Mouse (Mus musculus): ENCODE results near the gene Ube2r2.

The Ube2r2 gene

GRCm38 (mm10) chr4:41118706-41119292 is 16.7 kb upstream of the Ube2r2 start:
- peak; percentile 50 to 63 for DNase-seq (ENCODE audit: low spot score in 2 of 2)

GRCm38 (mm10) chr4:41124180-41124951 is 11.2 kb upstream of the Ube2r2 start, which contains the start of gene Nol6:
Gene Nol6, minus strand, starts transcription at chr4:41124455.
- peak; percentile 97 for DNase-seq (ENCODE audit: low spot score in 2 of 2)

- peak; percentile 53 to 72 for DNase-seq (ENCODE audit: low spot score in 2 of 2)
Measured at GRCm38 (mm10) chr4:41129406-41129805, 6.1 kb upstream of the Ube2r2 start.

- no peak for DNase-seq (ENCODE audit: low spot score in 2 of 2)
Measured at GRCm38 (mm10) chr4:41129836-41130235, 5.7 kb upstream of the Ube2r2 start.

- no peak for DNase-seq (ENCODE audit: low spot score in 2 of 2)
Measured at GRCm38 (mm10) chr4:41132471-41132870, 3.1 kb upstream of the Ube2r2 start.

GRCm38 (mm10) chr4:41133529-41134291 is 1.8 kb upstream of the Ube2r2 start:
- no peak for DNase-seq (ENCODE audit: low spot score in 2 of 2)

- peak; percentile 41 to 56 for DNase-seq (ENCODE audit: low spot score in 2 of 2)
Measured at GRCm38 (mm10) chr4:41134935-41135710, 420 bp upstream of the Ube2r2 start.

GRCm38 (mm10) chr4:41136454-41136805 is 887 bp downstream of the Ube2r2 start:
- peak in 1 of 2 experiments; percentile 14 for DNase-seq (ENCODE audit: low spot score in 2 of 2)

- no peak for DNase-seq (ENCODE audit: low spot score in 2 of 2)
Measured at GRCm38 (mm10) chr4:41136811-41137210, 1.3 kb downstream of the Ube2r2 start.

- no peak for DNase-seq (ENCODE audit: low spot score in 2 of 2)
Measured at GRCm38 (mm10) chr4:41140174-41140875, 4.8 kb downstream of the Ube2r2 start.

- no peak for DNase-seq (ENCODE audit: low spot score in 2 of 2)
Measured at GRCm38 (mm10) chr4:41142601-41143000, 7.1 kb downstream of the Ube2r2 start.

- DNase-seq (ENCODE audit: low spot score in 2 of 2): no peak
Measured at GRCm38 (mm10) chr4:41149891-41150290, 14.3 kb downstream of the Ube2r2 start.

GRCm38 (mm10) chr4:41151186-41151585 is 15.6 kb downstream of the Ube2r2 start:
- DNase-seq (ENCODE audit: low spot score in 2 of 2): no peak

GRCm38 (mm10) chr4:41153146-41153545 is 17.6 kb downstream of the Ube2r2 start:
- no peak for DNase-seq (ENCODE audit: low spot score in 2 of 2)

- no peak for DNase-seq (ENCODE audit: low spot score in 2 of 2)
Measured at GRCm38 (mm10) chr4:41156961-41157360, 21.4 kb downstream of the Ube2r2 start.

- no peak for DNase-seq (ENCODE audit: low spot score in 2 of 2)
Measured at GRCm38 (mm10) chr4:41158251-41158650, 22.7 kb downstream of the Ube2r2 start.

GRCm38 (mm10) chr4:41161232-41161631 is 25.7 kb downstream of the Ube2r2 start:
- no peak for DNase-seq (ENCODE audit: low spot score in 2 of 2)

GRCm38 (mm10) chr4:41164974-41165373 is 29.4 kb downstream of the Ube2r2 start:
- no peak for DNase-seq (ENCODE audit: low spot score in 2 of 2)

GRCm38 (mm10) chr4:41165693-41166475 is 30.3 kb downstream of the Ube2r2 start:
- peak; percentile 18 to 53 for DNase-seq (ENCODE audit: low spot score in 2 of 2)

GRCm38 (mm10) chr4:41170970-41171369 is 35.4 kb downstream of the Ube2r2 start:
- no peak for DNase-seq (ENCODE audit: low spot score in 2 of 2)
